10 mouse cellular contexts compared by ENCODE assay signal in the genomic region with DNA sequence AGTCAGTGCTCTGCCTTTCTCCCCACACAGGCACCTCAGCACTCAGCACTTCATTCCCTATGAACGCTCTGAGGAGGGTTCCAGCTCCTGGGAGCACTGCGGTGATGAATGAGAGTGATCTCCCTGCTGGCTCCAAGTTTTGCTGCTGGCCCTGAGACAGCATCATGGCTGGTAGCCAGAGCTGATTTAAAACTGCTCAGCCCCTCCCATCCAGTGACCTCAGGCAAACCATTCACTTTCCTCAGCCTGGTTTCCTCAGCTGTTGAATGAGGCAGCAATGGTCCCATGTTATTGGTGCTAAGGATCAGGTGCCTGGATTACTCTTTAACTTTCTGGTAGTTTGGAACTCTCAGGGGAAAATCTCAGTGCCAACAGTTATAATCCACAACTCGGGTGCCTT. TPM values are rescaled to one million over a fixed set of nuclear protein-coding genes. Genes with fewer than 3 reads are reported as not detected.
DNase-seq lines count a peak whose midpoint lies in the region; ATAC-seq and TF ChIP-seq lines count a peak whose summit lies in the region.
"Had no signal": no experiment of that assay in that cellular context is flagged by ENCODE, and none has a peak within 500 bp of the region (broad histone marks: within the 10 kb centered on the region; RNA-seq: fewer than 3 reads in every experiment).

Gene Chrna4 (minus strand): TSS at position 110 of the 400 bp plus-strand sequence.

- H3K79me2 ChIP-seq in heart, adult 2 months (replicated peaks; ENCODE audit: control insufficient read depth, insufficient read depth, low read length), result no peaks in the 10 kb centered on the region

- ATAC-seq in forebrain, embryonic 13.5 days, result no peak
- no peak for ATAC-seq in granulocyte monocyte progenitor cell, adult 5-6 weeks (replicated peaks; ENCODE audit: poor library complexity, severe bottlenecking)

- peaks cover 26% of the 10 kb centered on the region for H3K27me3 ChIP-seq in forebrain, embryonic 13.5 days
- H3K27me3 ChIP-seq in heart, adult 2 months (ENCODE audit: control insufficient read depth, insufficient read depth, low read length), result peaks cover 12% of the 10 kb centered on the region

- TF ChIP-seq POLR2A in heart, adult 2 months (IDR thresholded peaks at IDR 0.05; ENCODE audit: insufficient read depth, low read depth, low read length), result no peak

- 40% methylated on average over 3 of the region's 3 CpGs for WGBS in forebrain, embryonic 13.5 days
- 38% methylated on average over 3 of the region's 3 CpGs for WGBS in heart, adult 2 months

- intact Hi-C loops in heart, postnatal 10 days (cut with DNase I), result loop anchor here (2.0 kb wide), 1 partner anchor 19 kb away; no protein-coding TSS in a partner anchor
- intact Hi-C loops in heart, adult 2 months (cut with DNase I), result no loop called here

- no peak for TF ChIP-seq CTCF in heart, adult 2 months (IDR thresholded peaks at IDR 0.05)

- peaks cover 47% of the 10 kb centered on the region for H3K4me1 ChIP-seq in forebrain, embryonic 13.5 days
- H3K4me1 ChIP-seq in heart, adult 2 months (ENCODE audit: control insufficient read depth, insufficient read depth, low read length), result no peaks in the 10 kb centered on the region

- H3K36me3 ChIP-seq in forebrain, embryonic 13.5 days (ENCODE audit: poor library complexity, severe bottlenecking), result no peaks in the 10 kb centered on the region
- no peaks in the 10 kb centered on the region for H3K36me3 ChIP-seq in heart, adult 2 months (ENCODE audit: control insufficient read depth, insufficient read depth, low read length)
- H3K36me3 ChIP-seq: embryonic facial prominence, embryonic 12.5 days had no signal

- peak; percentile 46 to 47 for DNase-seq in heart, postnatal 10 days
- no peak for DNase-seq in heart, adult 8-10 months (ENCODE audit: low spot score)
- peak; percentile 55 for DNase-seq in adipocyte (ENCODE audit: low spot score)
- no peak for DNase-seq in layer of hippocampus, postnatal 25 days (ENCODE audit: extremely low spot score in 1 of 2, low spot score in 1 of 2)
- DNase-seq in skeletal muscle tissue, adult 2 months (ENCODE audit: low read depth, low spot score), result peak; percentile 13
- DNase-seq in heart, adult 2 months, result no peak

- peak within 1 kb of the TSS; percentile 49 for H3K27ac ChIP-seq in forebrain, embryonic 13.5 days
- H3K27ac ChIP-seq in heart, adult 2 months, result no peak within 1 kb of the TSS
- H3K27ac ChIP-seq: embryonic facial prominence, embryonic 12.5 days; macrophage had no signal

- H3K4me3 ChIP-seq in forebrain, embryonic 13.5 days, result no peak within 1 kb of the TSS
- H3K4me3 ChIP-seq in heart, adult 2 months, result no peak within 1 kb of the TSS
- H3K4me3 ChIP-seq: embryonic facial prominence, embryonic 12.5 days had no signal

- peak within 1 kb of the TSS; percentile 26; the same call in 1 of the 2 replicates for H3K9ac ChIP-seq in forebrain, embryonic 13.5 days
- H3K9ac ChIP-seq in heart, adult 2 months (ENCODE audit: low read depth, low read length), result no peak within 1 kb of the TSS
- H3K9ac ChIP-seq: embryonic facial prominence, embryonic 12.5 days had no signal

- TF ChIP-seq EP300 in heart, adult 2 months (IDR thresholded peaks at IDR 0.05; ENCODE audit: insufficient read depth, low read depth, low read length), result no peak

- no peaks in the 10 kb centered on the region for H3K9me3 ChIP-seq in forebrain, embryonic 13.5 days (replicated peaks)
- H3K9me3 ChIP-seq: embryonic facial prominence, embryonic 12.5 days had no signal

- H3K4me2 ChIP-seq in forebrain, embryonic 13.5 days, result no peak within 1 kb of the TSS
- H3K4me2 ChIP-seq: embryonic facial prominence, embryonic 12.5 days had no signal

RNA-seq across cellular contexts. Expression of gene Chrna4, which starts in this region (rescaled TPM):
- under 1 TPM; 0.12 to 0.34 TPM for total RNA-seq in heart, postnatal 10 days (2021)
- total RNA-seq in heart, adult 8-10 months (2022), result not detected
- 13.0 and 13.4 TPM in 2 replicates for polyA plus RNA-seq in forebrain, embryonic 13.5 days (2015; fragmentation: Nextera tagmentation; extraction: Ambion mirVana)
- 10 to 100 TPM; 15.8 to 17.8 TPM for total RNA-seq in layer of hippocampus, postnatal 25 days (2021)
- not detected for total RNA-seq in heart, adult 2 months (2021)
- not detected in 2 replicates for polyA plus RNA-seq in heart, adult 2 months (2012; rRNA removed)
- total RNA-seq in granulocyte monocyte progenitor cell, adult 5-6 weeks (2014; fragmentation: Nextera tagmentation), result not detected in 2 replicates
- not detected in 2 replicates for total RNA-seq in granulocyte monocyte progenitor cell, adult 5-6 weeks (2017)
- polyA plus RNA-seq: macrophage had no signal

Comparison
In these comparisons a context has a peak if more than half of its experiments do, and no peak if none do; other contexts are left out.
1. RNA of gene Chrna4 (total RNA-seq): 15.8 to 17.8 TPM in layer of hippocampus, postnatal 25 days; 0.12 to 0.34 TPM in heart, postnatal 10 days, not detected in heart, adult 8-10 months, not detected in heart, adult 2 months and not detected in granulocyte monocyte progenitor cell, adult 5-6 weeks; every median in the first group is over 10 times any median in the second.
2. RNA of gene Chrna4 (polyA plus RNA-seq): 13.0 to 13.4 TPM in forebrain, embryonic 13.5 days; not detected in heart, adult 2 months; every median in the first group is over 10 times any median in the second.
3. Peak in DNase-seq in heart, postnatal 10 days; RNA of the gene not detected or under 1 TPM.
4. DNase-seq: peak in adipocyte (single experiment) and skeletal muscle tissue, adult 2 months (single experiment); none in heart, adult 8-10 months (single experiment), layer of hippocampus, postnatal 25 days (0 of 2) and heart, adult 2 months (0 of 2).